Mouse (Mus musculus) intestine, embryonic 15.5 days (tissue): ENCODE results near the gene Crygd. TPM values are rescaled to one million over a fixed set of nuclear protein-coding genes. Genes with fewer than 3 reads are reported as not detected.
"Not testable (repeated sequence)": the region's sequence is repeated elsewhere in the genome, so short reads cannot be mapped to it uniquely, and the experiment has no call there.

Experiments
- ATAC-seq: fragments of 200-750 bp; cut with Nextera tagmentation; 2 replicates; pipeline ENCODE4 v1.8.0; 2017; ENCODE audit warnings: moderate TSS enrichment, moderate library complexity
- H3K27ac ChIP-seq: fragments of 300-500 bp; sonication (generic); 2 replicates; pipeline ENCODE4 v1.5.1; 2015; ENCODE audit warnings: mild to moderate bottlenecking, inconsistent platforms
- H3K27me3 ChIP-seq: fragments of 300-500 bp; sonication (generic); replicated peaks from 2 replicates; pipeline ENCODE4 v1.6.1; 2015; ENCODE audit warnings: inconsistent platforms
- H3K36me3 ChIP-seq: fragments of 300-500 bp; sonication (generic); 2 replicates; pipeline ENCODE4 v1.6.1; 2015; ENCODE audit warnings: inconsistent platforms
- H3K4me1 ChIP-seq: fragments of 300-500 bp; sonication (generic); replicated peaks from 2 replicates; pipeline ENCODE4 v1.6.1; 2015; ENCODE audit warnings: inconsistent platforms
- H3K4me2 ChIP-seq: fragments of 300-500 bp; sonication (generic); replicated peaks from 2 replicates; pipeline ENCODE4 v1.6.1; 2015; ENCODE audit warnings: mild to moderate bottlenecking, inconsistent platforms
- H3K4me3 ChIP-seq: fragments of 300-500 bp; sonication (generic); replicated peaks from 2 replicates; pipeline ENCODE4 v1.5.1; 2015; ENCODE audit warnings: inconsistent platforms
- H3K9ac ChIP-seq: fragments of 300-500 bp; sonication (generic); 2 replicates; pipeline ENCODE4 v1.6.1; 2015; ENCODE audit warnings: inconsistent platforms
- H3K9me3 ChIP-seq: fragments of 300-500 bp; sonication (generic); 2 replicates; pipeline ENCODE4 v1.6.1; 2016; ENCODE audit warnings: inconsistent platforms
- WGBS: fragments of 180-500 bp; shearing (Covaris S2); methylation state at CpG from one replicate; pipeline ENCODE4 v1.1.7; 2015; 5-methylcytosine and 5-hydroxymethylcytosine counted together
- polyA plus RNA-seq: library from polyadenylated mRNA; unstranded; fragments of >200 nt; fragmentation: Nextera tagmentation; extraction: Ambion mirVana; gene quantifications from 2 replicates; pipeline ENCODE4 v1.2.1, GENCODE M21; 2015

Gene Crygd
- polyA plus RNA-seq, 1 experiment from 2014 or later: not detected

DNA sequence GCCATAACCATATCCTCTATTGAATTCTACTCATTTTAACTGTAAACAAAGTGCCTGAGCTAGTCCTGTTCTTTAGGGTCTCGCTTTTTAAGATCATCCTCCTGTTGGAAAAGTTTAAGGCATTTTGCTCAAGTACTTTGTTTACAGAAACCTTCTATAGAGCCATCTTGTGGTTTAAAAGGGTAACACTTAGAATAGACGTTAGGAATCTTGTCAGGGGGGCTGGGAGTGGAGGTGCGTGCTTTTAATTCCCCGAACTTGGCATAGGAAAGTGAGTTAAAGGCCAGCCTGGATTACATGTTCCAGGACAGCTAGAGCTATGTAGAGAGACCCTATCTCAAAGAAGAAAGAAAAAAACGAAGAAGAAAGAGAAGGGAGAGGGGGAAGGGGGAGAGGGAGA lies 12.4 kb upstream of the Crygd start:
- no peaks in the 10 kb centered on the region for H3K9me3 ChIP-seq
- H3K27me3 ChIP-seq: no peaks in the 10 kb centered on the region
- no peaks in the 10 kb centered on the region for H3K36me3 ChIP-seq
- H3K9ac ChIP-seq: no peak overlapping the region
- 11% methylated on average over 5 of the region's 5 CpGs for WGBS
- H3K4me3 ChIP-seq: no peak overlapping the region
- no peak for ATAC-seq
- H3K4me2 ChIP-seq: no peak overlapping the region
- no peak overlapping the region for H3K27ac ChIP-seq
- no peaks in the 10 kb centered on the region for H3K4me1 ChIP-seq

DNA sequence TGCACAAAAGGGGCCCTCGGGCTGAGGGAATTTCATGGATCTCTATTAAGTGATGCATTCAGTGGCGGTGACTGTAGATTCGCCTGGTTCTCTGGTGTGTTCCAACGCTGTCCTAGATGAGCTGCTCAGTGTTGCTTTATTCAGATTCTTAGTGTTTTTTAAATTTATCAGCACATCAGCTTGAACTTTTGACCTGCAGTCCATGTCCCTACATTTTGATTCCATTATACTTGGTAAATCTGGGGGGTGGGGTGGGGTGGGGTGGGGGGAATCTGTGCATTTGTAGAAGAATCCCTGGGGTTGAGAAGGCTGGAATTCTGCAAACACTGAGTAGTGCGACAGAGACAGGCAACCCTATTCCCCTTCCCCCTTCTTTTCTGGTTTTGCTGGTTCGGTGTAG lies 10.3 kb upstream of the Crygd start, which contains the start of gene Crygc:
TSS of gene Crygc (minus strand) at position 101 of the 400 bp plus-strand sequence.
- Histone ChIP-seq H3K9ac (no peak within 1 kb of the TSS), H3K4me2 (no peak within 1 kb of the TSS), H3K36me3 (no peaks in the 10 kb centered on the region), H3K27me3 (no peaks in the 10 kb centered on the region), H3K9me3 (no peaks in the 10 kb centered on the region), H3K4me3 (no peak within 1 kb of the TSS), H3K27ac (no peak within 1 kb of the TSS), H3K4me1 (no peaks in the 10 kb centered on the region)
- no peak for ATAC-seq
- WGBS: 72% methylated on average over 6 of the region's 6 CpGs

DNA sequence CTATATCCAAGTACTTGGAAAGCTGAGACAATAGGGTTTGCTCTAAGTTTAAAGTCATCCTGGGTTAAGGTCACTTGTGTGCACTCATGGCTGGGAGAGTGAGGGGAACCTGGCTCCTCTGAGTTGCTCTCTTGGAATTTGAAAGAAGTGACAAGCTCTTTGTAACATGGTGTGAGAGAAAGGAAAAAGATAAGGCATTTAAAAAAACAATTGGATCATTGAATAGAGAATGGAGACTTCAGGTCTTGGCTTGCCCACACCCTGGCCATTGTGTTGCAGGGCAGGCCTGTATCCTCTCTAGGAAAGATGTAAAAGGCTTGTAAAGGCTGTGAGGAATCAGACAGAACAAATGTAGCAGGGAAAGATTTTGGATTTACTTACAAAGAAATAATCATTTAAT lies 4.6 kb upstream of the Crygd start:
- Histone ChIP-seq H3K9ac (no peak overlapping the region), H3K4me2 (no peak overlapping the region), H3K27me3 (no peaks in the 10 kb centered on the region), H3K27ac (no peak overlapping the region), H3K9me3 (no peaks in the 10 kb centered on the region), H3K4me1 (no peaks in the 10 kb centered on the region), H3K36me3 (no peaks in the 10 kb centered on the region), H3K4me3 (no peak overlapping the region)
- ATAC-seq: no peak

DNA sequence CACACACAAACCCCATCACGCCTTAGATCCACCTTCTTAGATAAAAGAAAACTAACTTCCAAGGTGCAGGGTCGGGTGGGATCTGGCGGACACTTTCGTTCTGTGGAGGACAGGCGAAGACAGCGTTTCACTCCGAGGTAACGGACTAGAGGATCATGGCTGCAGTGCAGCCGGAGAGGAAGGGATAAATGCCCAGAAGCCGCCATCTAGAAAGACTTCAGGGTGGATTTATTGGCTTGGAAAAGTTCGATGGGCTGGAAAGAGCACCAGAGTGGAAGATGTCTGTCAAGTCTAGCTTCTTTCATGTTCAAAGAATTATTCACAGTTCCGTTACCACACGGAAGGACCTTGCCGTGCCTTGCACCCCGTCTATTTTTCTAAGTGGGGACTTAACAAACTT lies 949 bp upstream of the Crygd start:
- 82% methylated on average over 15 of the region's 15 CpGs for WGBS
- Histone ChIP-seq H3K27ac (no peak overlapping the region), H3K27me3 (no peaks in the 10 kb centered on the region), H3K4me3 (no peak overlapping the region), H3K36me3 (no peaks in the 10 kb centered on the region), H3K4me2 (no peak overlapping the region), H3K9ac (no peak overlapping the region), H3K4me1 (no peaks in the 10 kb centered on the region), H3K9me3 (no peaks in the 10 kb centered on the region)
- no peak for ATAC-seq

DNA sequence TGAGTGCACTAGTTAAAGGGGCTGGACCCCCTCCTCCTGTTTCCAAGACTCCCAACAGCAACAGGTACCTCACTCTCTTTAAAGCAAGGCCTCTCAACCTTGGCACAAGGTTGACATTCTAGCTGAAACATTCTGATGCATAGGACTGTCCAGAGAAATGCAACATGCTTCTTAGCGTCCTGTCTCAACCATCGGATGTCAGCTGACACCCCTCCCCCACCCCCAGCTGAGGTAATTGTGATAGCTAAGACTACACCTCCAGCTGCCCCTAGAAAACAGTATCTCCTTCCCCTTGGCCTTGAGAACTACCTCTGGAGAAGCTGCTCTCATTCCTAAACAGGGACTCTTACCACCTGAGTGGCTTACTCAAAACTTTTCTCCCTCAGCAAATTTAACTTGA lies 11.1 kb downstream of the Crygd start:
- Histone ChIP-seq H3K9me3 (no peaks in the 10 kb centered on the region), H3K4me3 (no peak overlapping the region), H3K9ac (no peak overlapping the region), H3K4me2 (no peak overlapping the region), H3K27ac (no peak overlapping the region), H3K27me3 (no peaks in the 10 kb centered on the region), H3K36me3 (no peaks in the 10 kb centered on the region), H3K4me1 (no peaks in the 10 kb centered on the region)
- ATAC-seq: no peak
- WGBS: 35% methylated on average over 2 of the region's 2 CpGs

DNA sequence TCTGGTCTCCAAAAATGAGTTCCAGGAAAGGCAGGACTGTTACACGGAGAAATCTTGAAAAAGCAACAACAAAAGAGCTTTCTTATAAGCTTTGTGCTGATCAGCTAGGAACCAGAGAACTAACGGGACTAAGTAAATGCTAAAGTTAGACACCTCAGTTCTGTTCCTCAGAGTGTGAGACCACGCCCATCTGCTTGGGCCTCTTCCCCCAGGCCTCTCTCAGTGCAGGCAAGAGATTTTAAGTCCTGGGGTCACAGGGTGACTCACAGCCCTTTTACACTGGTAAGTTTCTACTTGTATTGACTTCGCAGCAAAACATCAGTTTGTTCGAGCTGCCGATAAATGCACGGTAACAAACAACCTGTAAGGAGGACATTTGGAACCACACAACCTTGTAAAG lies 11.6 kb downstream of the Crygd start:
- no peak overlapping the region for H3K27ac ChIP-seq
- no peak overlapping the region for H3K9ac ChIP-seq
- no peaks in the 10 kb centered on the region for H3K36me3 ChIP-seq
- no peak for ATAC-seq
- H3K4me3 ChIP-seq: no peak overlapping the region
- 67% methylated on average over 7 of the region's 7 CpGs for WGBS
- H3K9me3 ChIP-seq: no peaks in the 10 kb centered on the region
- H3K27me3 ChIP-seq: no peaks in the 10 kb centered on the region
- no peaks in the 10 kb centered on the region for H3K4me1 ChIP-seq
- H3K4me2 ChIP-seq: no peak overlapping the region

DNA sequence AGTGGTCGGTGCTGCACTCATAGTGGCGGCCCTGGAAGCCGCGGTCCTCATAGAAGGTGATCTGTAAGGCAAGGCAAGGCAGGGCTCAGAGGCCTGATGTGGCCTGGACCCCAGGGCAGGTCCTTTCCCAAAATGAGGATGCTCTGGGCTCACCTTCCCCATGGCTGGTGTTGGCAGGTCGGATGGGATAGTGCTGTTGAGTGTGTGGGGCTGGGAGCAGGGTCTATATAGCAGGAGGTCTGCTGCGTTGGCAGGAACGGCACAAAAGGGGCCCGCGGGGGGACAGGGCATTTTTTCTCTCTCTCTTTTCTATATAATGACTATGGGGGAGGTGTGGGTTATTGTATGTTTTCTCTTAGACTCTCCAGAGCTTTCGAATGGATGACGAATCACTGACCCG lies 12.3 kb downstream of the Crygd start, which contains the start of gene Cryge:
TSS of gene Cryge (minus strand) at position 198 of the 400 bp plus-strand sequence.
- not testable (repeated sequence) for H3K27me3 ChIP-seq, H3K4me2 ChIP-seq, H3K27ac ChIP-seq, ATAC-seq, H3K9me3 ChIP-seq, H3K36me3 ChIP-seq, H3K4me3 ChIP-seq, H3K9ac ChIP-seq, H3K4me1 ChIP-seq
- 58% methylated on average over 8 of the region's 12 CpGs for WGBS

DNA sequence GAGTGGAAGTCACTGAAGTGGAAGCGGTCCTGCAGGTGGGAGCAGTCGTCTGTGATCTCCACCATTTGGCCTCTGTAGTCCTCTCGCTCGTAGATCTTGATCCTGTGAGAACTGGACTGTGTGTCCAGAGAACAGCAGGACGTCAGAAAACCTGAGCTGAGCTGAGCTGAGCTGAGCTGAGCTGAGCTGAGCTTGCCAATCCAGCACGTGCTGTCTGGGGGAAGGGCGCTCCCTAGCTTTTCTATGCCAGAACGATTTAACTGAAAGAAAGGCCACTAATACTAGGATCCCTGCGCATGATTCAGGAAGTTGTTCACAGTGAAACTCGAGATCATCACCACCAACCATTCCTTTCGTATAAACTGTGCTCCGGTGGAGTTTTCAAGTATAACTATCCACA lies 14.5 kb downstream of the Crygd start:
- Histone ChIP-seq H3K27ac (no peak overlapping the region), H3K9me3 (no peaks in the 10 kb centered on the region), H3K4me3 (no peak overlapping the region), H3K9ac (no peak overlapping the region), H3K36me3 (no peaks in the 10 kb centered on the region), H3K4me2 (no peak overlapping the region), H3K27me3 (no peaks in the 10 kb centered on the region), H3K4me1 (no peaks in the 10 kb centered on the region)
- no peak for ATAC-seq
- 61% methylated on average over 12 of the region's 12 CpGs for WGBS

DNA sequence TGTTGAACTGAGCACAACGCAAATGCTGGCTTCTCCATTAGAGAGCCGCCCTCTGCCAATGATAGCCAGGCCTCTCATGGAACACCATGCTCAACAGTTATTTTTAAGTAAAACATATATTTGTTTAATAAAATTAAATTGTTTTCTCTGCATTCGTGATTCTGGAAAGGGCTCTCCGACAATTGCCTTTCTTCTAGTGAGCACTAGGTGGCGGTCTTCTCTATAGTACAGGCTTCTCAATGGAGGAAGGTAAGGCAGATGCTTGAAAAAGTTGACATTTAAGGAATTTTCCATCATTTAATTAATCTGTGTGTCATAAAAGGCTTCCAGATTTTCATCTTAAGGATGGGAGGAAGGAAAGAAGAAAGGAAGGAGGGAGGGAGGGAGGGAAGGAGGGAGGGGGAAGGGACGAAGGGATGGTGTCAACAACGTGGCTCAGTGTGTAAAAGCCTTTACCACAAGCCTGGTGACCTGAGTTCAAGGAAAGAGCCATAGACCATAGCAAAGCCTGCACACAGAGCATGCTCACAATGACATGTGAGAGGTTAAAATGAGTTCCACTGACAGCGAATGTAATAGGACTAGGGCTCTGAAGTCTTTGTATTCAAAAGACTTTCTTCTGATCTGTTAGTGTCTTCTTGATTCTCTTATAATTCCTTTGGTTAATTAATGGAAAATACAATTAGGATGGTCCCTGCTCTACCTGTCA lies 16.7 kb downstream of the Crygd start:
- H3K27me3 ChIP-seq: no peaks in the 10 kb centered on the region
- ATAC-seq: no peak
- no peaks in the 10 kb centered on the region for H3K36me3 ChIP-seq
- H3K27ac ChIP-seq: no peak overlapping the region
- no peak overlapping the region for H3K4me3 ChIP-seq
- H3K4me2 ChIP-seq: no peak overlapping the region
- H3K4me1 ChIP-seq: no peaks in the 10 kb centered on the region
- no peaks in the 10 kb centered on the region for H3K9me3 ChIP-seq
- no peak overlapping the region for H3K9ac ChIP-seq
- WGBS: 34% methylated on average over 8 of the region's 8 CpGs

DNA sequence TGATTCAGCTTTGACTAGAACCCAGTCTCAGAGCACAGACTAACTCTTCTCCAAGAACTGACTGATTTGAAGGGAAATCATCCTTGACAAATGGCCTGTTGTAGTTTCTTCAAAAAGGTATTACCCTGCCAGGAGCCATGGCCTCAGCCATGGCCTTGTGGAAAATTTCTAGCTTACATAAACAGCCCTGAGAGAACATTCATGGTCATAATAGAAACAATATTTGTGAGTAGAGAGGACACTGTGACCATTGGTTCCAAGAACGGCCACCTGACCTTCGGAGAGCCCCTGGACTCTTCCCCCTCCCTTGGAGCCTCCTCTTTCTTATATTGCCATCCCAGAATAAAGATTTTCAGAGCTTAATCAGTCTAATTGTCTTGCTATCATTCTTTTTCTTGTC lies 19.8 kb downstream of the Crygd start:
- Histone ChIP-seq H3K4me3 (no peak overlapping the region), H3K4me1 (no peaks in the 10 kb centered on the region), H3K27me3 (no peaks in the 10 kb centered on the region), H3K9ac (no peak overlapping the region), H3K4me2 (no peak overlapping the region), H3K27ac (no peak overlapping the region), H3K36me3 (no peaks in the 10 kb centered on the region), H3K9me3 (no peaks in the 10 kb centered on the region)
- 79% methylated on average over 2 of the region's 2 CpGs for WGBS
- ATAC-seq: no peak

DNA sequence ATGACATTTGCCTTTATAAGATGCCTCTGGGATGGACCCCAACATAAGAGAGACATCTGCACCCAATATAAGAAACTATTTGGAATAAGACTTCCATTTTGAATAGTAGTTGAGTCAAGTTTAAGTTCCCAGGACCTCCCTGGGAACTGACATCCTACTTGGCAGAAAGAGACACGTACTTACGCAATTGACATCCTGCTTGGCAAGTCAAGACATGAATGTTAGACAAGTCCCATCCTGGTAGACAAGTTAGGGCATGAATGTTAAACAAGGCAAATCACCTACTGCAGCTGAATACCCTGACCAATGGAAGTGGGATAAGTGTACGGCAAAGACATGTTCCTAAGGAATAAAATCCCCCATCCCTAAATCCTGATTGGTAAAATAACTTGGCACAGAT lies 21.4 kb downstream of the Crygd start:
- no peaks in the 10 kb centered on the region for H3K4me1 ChIP-seq
- 95% methylated on average over 3 of the region's 3 CpGs for WGBS
- H3K4me2 ChIP-seq: no peak overlapping the region
- H3K9ac ChIP-seq: no peak overlapping the region
- no peaks in the 10 kb centered on the region for H3K9me3 ChIP-seq
- H3K36me3 ChIP-seq: no peaks in the 10 kb centered on the region
- H3K27ac ChIP-seq: no peak overlapping the region
- no peak for ATAC-seq
- H3K4me3 ChIP-seq: no peak overlapping the region
- H3K27me3 ChIP-seq: no peaks in the 10 kb centered on the region

DNA sequence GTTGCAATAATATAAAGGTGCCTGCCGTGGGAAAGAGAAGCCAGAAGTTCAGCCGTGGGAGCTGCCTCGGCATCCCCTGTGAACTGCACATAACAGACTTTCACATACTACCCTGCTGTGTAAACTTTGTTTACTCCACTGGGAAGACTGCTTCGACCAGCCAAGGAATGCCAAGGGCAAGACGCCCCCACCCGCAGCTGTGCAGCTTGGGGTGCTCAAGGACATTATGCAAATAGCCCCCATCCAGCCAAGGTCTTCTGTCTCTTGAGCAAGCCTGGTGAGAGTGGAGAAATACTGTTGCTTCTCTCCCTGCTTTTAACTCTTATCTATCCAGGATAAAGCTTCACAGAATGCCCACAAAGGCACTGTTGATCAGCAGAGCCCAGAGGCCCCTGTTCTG lies 22.4 kb downstream of the Crygd start:
- Histone ChIP-seq H3K27me3 (no peaks in the 10 kb centered on the region), H3K4me1 (no peaks in the 10 kb centered on the region), H3K4me2 (no peak overlapping the region), H3K9ac (no peak overlapping the region), H3K27ac (no peak overlapping the region), H3K4me3 (no peak overlapping the region), H3K36me3 (no peaks in the 10 kb centered on the region), H3K9me3 (no peaks in the 10 kb centered on the region)
- 64% methylated on average over 6 of the region's 6 CpGs for WGBS
- ATAC-seq: no peak

DNA sequence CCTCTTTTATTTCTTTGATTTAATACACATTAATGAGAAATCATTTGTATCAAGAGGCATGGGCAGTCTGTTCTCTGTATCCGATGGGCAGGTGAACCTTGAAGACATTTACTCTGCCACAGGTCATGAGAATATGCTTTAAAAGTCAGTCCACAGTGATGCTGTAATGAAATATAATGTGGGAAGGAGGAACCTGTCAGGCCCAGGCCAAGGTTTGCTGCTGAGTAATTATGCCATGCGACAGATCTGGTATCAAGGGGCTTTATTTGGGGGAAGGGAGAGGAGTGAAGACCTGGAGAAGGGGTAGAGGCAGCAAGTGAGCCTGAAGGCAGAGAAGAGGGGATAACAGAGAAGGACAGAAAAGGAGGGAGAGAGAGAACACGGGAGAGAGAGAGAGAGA lies 23.6 kb downstream of the Crygd start:
- ATAC-seq: no peak
- no peak overlapping the region for H3K9ac ChIP-seq
- H3K36me3 ChIP-seq: no peaks in the 10 kb centered on the region
- H3K4me2 ChIP-seq: no peak overlapping the region
- H3K27ac ChIP-seq: no peak overlapping the region
- WGBS: 67% methylated on average over 3 of the region's 3 CpGs
- H3K9me3 ChIP-seq: no peaks in the 10 kb centered on the region
- no peak overlapping the region for H3K4me3 ChIP-seq
- H3K27me3 ChIP-seq: no peaks in the 10 kb centered on the region
- H3K4me1 ChIP-seq: no peaks in the 10 kb centered on the region
